Mouse (Mus musculus): ENCODE results near the gene Capn5. TPM values are rescaled to one million over a fixed set of nuclear protein-coding genes. Genes with fewer than 3 reads are reported as not detected.

The Capn5 gene
- polyA plus RNA-seq (2014; fragmentation: Illumina TruSeq; extraction: RNeasy Lipid Tissue Mini Kit (QIAGEN cat#74804); ENCODE audit: low read depth, low replicate concordance): 0.40 TPM

GRCm38 (mm10) chr7:98177929-98178559, at the start of gene Capn5:
Capn5 (minus strand) TSS chr7:98178274.

GRCm38 (mm10) chr7:98199381-98199780, 21.3 kb upstream of the Capn5 start, which contains the start of gene B3gnt6:
B3gnt6 (minus strand) TSS chr7:98199481.

DNA sequence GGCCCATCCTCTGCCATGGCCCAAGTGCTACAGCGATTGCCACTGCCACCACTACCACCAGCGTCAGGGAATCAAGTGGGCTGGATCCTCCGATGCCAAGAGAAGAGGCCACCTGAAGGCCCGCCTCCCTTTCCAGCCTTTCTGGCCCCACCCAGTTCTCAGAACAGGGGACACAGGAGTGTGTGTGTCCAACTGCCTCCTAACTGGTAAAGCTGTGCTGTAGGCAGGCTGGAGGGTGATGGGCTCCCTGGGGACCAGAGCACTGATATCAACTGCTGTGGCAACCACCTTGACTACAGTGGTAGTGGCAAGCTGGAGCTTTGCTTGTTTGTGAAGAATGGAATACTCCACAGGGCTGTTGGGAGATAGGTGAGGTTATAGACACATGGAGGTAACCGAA, 32.7 kb downstream of the Capn5 start, which contains the start of gene Omp:
TSS of gene Omp (minus strand) at position 101 of the 400 bp plus-strand sequence.

DNA sequence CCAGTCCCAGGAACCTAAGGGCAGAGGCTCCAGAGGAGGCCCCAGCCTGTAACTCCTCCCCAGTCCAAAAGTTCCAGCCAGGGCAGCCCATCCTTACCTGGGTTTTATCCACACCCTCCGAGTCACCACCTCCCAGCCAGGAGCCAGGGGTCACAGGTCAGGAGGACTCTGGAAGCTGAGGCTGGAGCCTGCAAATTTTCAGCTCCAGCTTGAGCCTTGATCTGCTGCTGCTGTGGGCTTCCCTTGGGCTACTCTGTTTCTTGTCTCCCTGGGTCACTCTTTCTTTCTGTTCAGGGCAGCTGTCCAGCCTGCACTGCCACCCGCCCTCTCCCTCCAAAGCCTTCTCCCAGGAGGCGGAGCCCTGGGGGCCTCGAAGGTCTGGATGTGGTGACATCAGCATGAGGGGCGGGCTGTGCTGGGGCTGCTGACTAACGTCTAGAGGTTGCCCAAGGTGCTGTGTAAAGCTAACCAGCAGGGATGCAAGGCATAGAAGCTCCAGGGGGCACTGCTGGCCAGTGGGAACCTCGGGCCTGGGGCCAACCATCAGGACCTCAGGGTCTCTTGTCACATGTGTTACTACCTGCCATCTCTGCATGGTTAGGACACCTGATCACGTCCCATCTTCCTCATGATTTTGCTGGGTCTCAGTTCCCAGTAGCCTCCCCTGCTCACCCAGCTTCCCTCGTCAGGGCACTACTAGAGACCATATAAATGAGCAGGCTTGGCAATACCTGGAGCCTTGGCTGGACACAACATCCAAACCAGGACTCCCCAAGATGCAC, 58.7 kb downstream of the Capn5 start, which contains the start of gene Myo7a:
TSS of gene Myo7a (minus strand) at position 346 of the 782 bp plus-strand sequence.

Other genes starting within 250 kb of the Capn5 start
- 2.0 TPM for gene Myo7a, start 58.8 kb downstream of the Capn5 start, polyA plus RNA-seq (2014; fragmentation: Illumina TruSeq; extraction: RNeasy Lipid Tissue Mini Kit (QIAGEN cat#74804); ENCODE audit: low read depth, low replicate concordance)
- not detected for gene Omp, start 32.8 kb downstream of the Capn5 start, polyA plus RNA-seq (2014; fragmentation: Illumina TruSeq; extraction: RNeasy Lipid Tissue Mini Kit (QIAGEN cat#74804); ENCODE audit: low read depth, low replicate concordance)
- not detected for gene B3gnt6, start 21.2 kb upstream of the Capn5 start, polyA plus RNA-seq (2014; fragmentation: Illumina TruSeq; extraction: RNeasy Lipid Tissue Mini Kit (QIAGEN cat#74804); ENCODE audit: low read depth, low replicate concordance)
- gene Acer3, start 142.9 kb upstream of the Capn5 start, polyA plus RNA-seq (2014; fragmentation: Illumina TruSeq; extraction: RNeasy Lipid Tissue Mini Kit (QIAGEN cat#74804); ENCODE audit: low read depth, low replicate concordance): 34.8 TPM
- 4.0 TPM for gene Tsku, start 183.1 kb upstream of the Capn5 start, polyA plus RNA-seq (2014; fragmentation: Illumina TruSeq; extraction: RNeasy Lipid Tissue Mini Kit (QIAGEN cat#74804); ENCODE audit: low read depth, low replicate concordance)